Mouse (Mus musculus) ovary, adult 10 weeks (tissue): ENCODE data around the gene Amt. TPM values are rescaled to one million over a fixed set of nuclear protein-coding genes. Genes with fewer than 3 reads are reported as not detected.

Source experiments
- polyA plus RNA-seq: library from polyadenylated mRNA; stranded (reverse); fragments of 350-450 nt; fragmentation: Illumina TruSeq; extraction: RNeasy Lipid Tissue Mini Kit (QIAGEN cat#74804); gene quantifications from one replicate; pipeline ENCODE4 v1.2.3, GENCODE M21; 2014

Amt gene
- polyA plus RNA-seq = 0.88 TPM

GRCm38 (mm10) chr9:108296453-108297355 lies at the start of gene Amt:
TSS of gene Amt (plus strand) at chr9:108296853.

GRCm38 (mm10) chr9:108263690-108264190 lies 32.9 kb upstream of the Amt start, which contains the start of gene Dag1:
TSS of gene Dag1 (minus strand) at chr9:108263958.

GRCm38 (mm10) chr9:108290016-108290750 lies 6.5 kb upstream of the Amt start, which contains the start of gene Nicn1:
TSS of gene Nicn1 (plus strand) at chr9:108290429.

GRCm38 (mm10) chr9:108305629-108306520 lies 9.2 kb downstream of the Amt start, which contains the start of the genes Rhoa and Tcta:
TSS of gene Rhoa (plus strand) at chr9:108306129.
TSS of gene Tcta (minus strand) at chr9:108306160.

GRCm38 (mm10) chr9:108338886-108339781 lies 42.5 kb downstream of the Amt start, which contains the start of gene Gpx1:
TSS of gene Gpx1 (plus strand) at chr9:108338903.

GRCm38 (mm10) chr9:108347540-108348289 lies 51.1 kb downstream of the Amt start, which contains the start of gene Usp4:
TSS of gene Usp4 (plus strand) at chr9:108347853.

Other genes starting within 250 kb of the Amt start
- not detected for gene Gmppb, start 247.6 kb upstream of the Amt start, polyA plus RNA-seq
- gene Amigo3, start 243.7 kb upstream of the Amt start, polyA plus RNA-seq = not detected
- gene Mst1, start 216.4 kb upstream of the Amt start, polyA plus RNA-seq = not detected
- 0.43 TPM for gene Rnf123, start 213.5 kb upstream of the Amt start, polyA plus RNA-seq
- 10.7 TPM for gene Apeh, start 202.2 kb upstream of the Amt start, polyA plus RNA-seq
- 0.09 TPM for gene Bsn, start 106.5 kb upstream of the Amt start, polyA plus RNA-seq
- gene Dag1, start 32.9 kb upstream of the Amt start, polyA plus RNA-seq = 136 TPM
- gene Nicn1, start 6.4 kb upstream of the Amt start, polyA plus RNA-seq = 21.4 TPM
- gene Rhoa, start 9.3 kb downstream of the Amt start, polyA plus RNA-seq = 612 TPM
- 5.5 TPM for gene Tcta, start 9.3 kb downstream of the Amt start, polyA plus RNA-seq
- 8.7 TPM for gene Gpx1, start 42.0 kb downstream of the Amt start, polyA plus RNA-seq
- 50.8 TPM for gene Usp4, start 51.0 kb downstream of the Amt start, polyA plus RNA-seq
- 0.91 TPM for gene 1700102P08Rik, start 96.0 kb downstream of the Amt start, polyA plus RNA-seq
- 0.20 TPM for gene Ccdc36, start 131.6 kb downstream of the Amt start, polyA plus RNA-seq
- gene BC048562, start 139.6 kb downstream of the Amt start, polyA plus RNA-seq = not detected
- 4.3 TPM for gene Ccdc71, start 163.7 kb downstream of the Amt start, polyA plus RNA-seq
- gene Klhdc8b, start 164.7 kb downstream of the Amt start, polyA plus RNA-seq = 0.66 TPM
- gene Lamb2, start 182.9 kb downstream of the Amt start, polyA plus RNA-seq = 5.2 TPM
- 7.3 TPM for gene Usp19, start 193.7 kb downstream of the Amt start, polyA plus RNA-seq
- gene Qars, start 210.9 kb downstream of the Amt start, polyA plus RNA-seq = 93.6 TPM
- gene Qrich1, start 220.0 kb downstream of the Amt start, polyA plus RNA-seq = 63.5 TPM